Mouse (Mus musculus) fat pad, adult 2 months (tissue): Measurements from ENCODE around the gene Avl9.

Experiments
- DNase-seq: peaks from one replicate; pipeline ENCODE4 v3.0.0-alpha.2; 2011; ENCODE audit warnings: low read depth, low spot score; ENCODE audit errors: extremely low read depth

Gene Avl9

GRCm38 (mm10) chr6:56789336-56789735, 74.6 kb downstream of the Avl9 start:
- DNase-seq, result no peak

GRCm38 (mm10) chr6:56794834-56795233, 80.1 kb downstream of the Avl9 start:
- DNase-seq, result no peak

GRCm38 (mm10) chr6:56796232-56796631, 81.5 kb downstream of the Avl9 start:
- DNase-seq, result no peak

GRCm38 (mm10) chr6:56796668-56797141, 82.0 kb downstream of the Avl9 start:
- no peak for DNase-seq

- DNase-seq, result no peak
Measured at GRCm38 (mm10) chr6:56797311-56798151, 82.8 kb downstream of the Avl9 start, which contains the start of gene Kbtbd2. TSS of gene Kbtbd2 (minus strand) at chr6:56797813.

- DNase-seq, result no peak
Measured at GRCm38 (mm10) chr6:56798152-56798465, 83.4 kb downstream of the Avl9 start.

GRCm38 (mm10) chr6:56805026-56805425, 90.3 kb downstream of the Avl9 start:
- no peak for DNase-seq

- DNase-seq, result no peak
Measured at GRCm38 (mm10) chr6:56806195-56806594, 91.5 kb downstream of the Avl9 start.

GRCm38 (mm10) chr6:56808656-56809055, 94.0 kb downstream of the Avl9 start:
- no peak for DNase-seq
